Mouse (Mus musculus) limb, embryonic 12.5 days (tissue): ENCODE results near the gene Grb2. TPM values are rescaled to one million over a fixed set of nuclear protein-coding genes. Genes with fewer than 3 reads are reported as not detected.

Source experiments
- ATAC-seq: fragments of 200-750 bp; cut with Nextera tagmentation; 2 replicates; pipeline ENCODE4 v1.8.0; 2017; ENCODE audit warnings: low read depth, moderate TSS enrichment; ENCODE audit not compliant: insufficient number of reproducible peaks, insufficient read depth, low FRiP score, low TSS enrichment
- H3K27ac ChIP-seq: fragments of 300-500 bp; sonication (generic); 2 replicates; pipeline ENCODE4 v1.5.1; 2016; ENCODE audit warnings: mild to moderate bottlenecking, moderate library complexity
- H3K27me3 ChIP-seq: fragments of 300-500 bp; sonication (generic); 2 replicates; pipeline ENCODE4 v1.6.1; 2016; ENCODE audit warnings: mild to moderate bottlenecking, moderate library complexity
- H3K36me3 ChIP-seq: fragments of 300-500 bp; sonication (generic); 2 replicates; pipeline ENCODE4 v1.6.1; 2016; ENCODE audit warnings: mild to moderate bottlenecking, moderate library complexity
- H3K4me1 ChIP-seq: fragments of 300-500 bp; sonication (generic); replicated peaks from 2 replicates; pipeline ENCODE4 v1.6.1; 2016
- H3K4me2 ChIP-seq: fragments of 300-500 bp; sonication (generic); 2 replicates; pipeline ENCODE4 v1.6.1; 2016; ENCODE audit warnings: mild to moderate bottlenecking, moderate library complexity
- H3K4me3 ChIP-seq: fragments of 300-500 bp; sonication (generic); replicated peaks from 2 replicates; pipeline ENCODE4 v1.5.1; 2016; ENCODE audit warnings: mild to moderate bottlenecking
- H3K9ac ChIP-seq: fragments of 300-500 bp; sonication (generic); replicated peaks from 2 replicates; pipeline ENCODE4 v1.6.1; 2016; ENCODE audit warnings: mild to moderate bottlenecking, moderate library complexity
- H3K9me3 ChIP-seq: fragments of 300-500 bp; sonication (generic); 2 replicates; pipeline ENCODE4 v1.6.1; 2016; ENCODE audit warnings: mild to moderate bottlenecking, moderate library complexity
- WGBS: fragments of 180-500 bp; shearing (Covaris S2); methylation state at CpG from one replicate; pipeline ENCODE4 v1.1.7; 2016; 5-methylcytosine and 5-hydroxymethylcytosine counted together
- polyA plus RNA-seq: library from polyadenylated mRNA; unstranded; fragments of >200 nt; fragmentation: Nextera tagmentation; extraction: Ambion mirVana; gene quantifications from 2 replicates; pipeline ENCODE4 v1.2.1, GENCODE M21; 2016

Grb2 gene
- polyA plus RNA-seq, 1 experiment from 2014 or later = 114 TPM

GRCm38 (mm10) chr11:115738275-115738885, 30.0 kb upstream of the Grb2 start:
- no peak overlapping the region for H3K4me3 ChIP-seq
- ATAC-seq = no peak
- H3K9me3 ChIP-seq = no peaks in the 10 kb centered on the region
- no peak overlapping the region for H3K27ac ChIP-seq
- H3K9ac ChIP-seq = no peak overlapping the region
- 41% methylated on average over 13 of the region's 13 CpGs for WGBS
- peaks cover 10% of the 10 kb centered on the region for H3K4me1 ChIP-seq
- no peak overlapping the region for H3K4me2 ChIP-seq
- H3K27me3 ChIP-seq = no peaks in the 10 kb centered on the region
- H3K36me3 ChIP-seq = no peaks in the 10 kb centered on the region

- Histone ChIP-seq H3K4me2 (no peak overlapping the region), H3K9me3 (no peaks in the 10 kb centered on the region), H3K27me3 (no peaks in the 10 kb centered on the region), H3K9ac (no peak overlapping the region), H3K4me1 (peaks cover 10% of the 10 kb centered on the region), H3K4me3 (no peak overlapping the region), H3K27ac (no peak overlapping the region), H3K36me3 (no peaks in the 10 kb centered on the region)
- WGBS = 72% methylated on average over 10 of the region's 10 CpGs
- ATAC-seq = no peak
Observed at GRCm38 (mm10) chr11:115737608-115738208, 29.3 kb upstream of the Grb2 start.

GRCm38 (mm10) chr11:115734041-115734686, 25.8 kb upstream of the Grb2 start:
- Histone ChIP-seq H3K36me3 (no peaks in the 10 kb centered on the region), H3K27me3 (no peaks in the 10 kb centered on the region), H3K9ac (no peak overlapping the region), H3K4me2 (no peak overlapping the region), H3K27ac (peak overlapping the region; percentile 0; the same call in 1 of the 2 replicates), H3K9me3 (no peaks in the 10 kb centered on the region), H3K4me3 (no peak overlapping the region), H3K4me1 (peaks cover 10% of the 10 kb centered on the region)
- 67% methylated on average over 11 of the region's 11 CpGs for WGBS
- ATAC-seq = no peak

- H3K27ac ChIP-seq = 0 out of 2 replicates have a peak overlapping the region, but pooled peaks have one; percentile 42
- H3K4me3 ChIP-seq = no peak overlapping the region
- H3K9ac ChIP-seq = no peak overlapping the region
Observed at GRCm38 (mm10) chr11:115723231-115723630, 14.8 kb upstream of the Grb2 start.

GRCm38 (mm10) chr11:115722638-115723037, 14.2 kb upstream of the Grb2 start:
- H3K4me1 ChIP-seq = no peaks in the 10 kb centered on the region
- no peaks in the 10 kb centered on the region for H3K27me3 ChIP-seq
- H3K36me3 ChIP-seq = no peaks in the 10 kb centered on the region
- H3K4me3 ChIP-seq = no peak overlapping the region; the same call in 1 of the 2 replicates
- peak overlapping the region; percentile 16; the same call in 1 of the 2 replicates for H3K4me2 ChIP-seq
- WGBS = 16% methylated on average over 14 of the region's 14 CpGs
- H3K9ac ChIP-seq = no peak overlapping the region
- ATAC-seq = no peak
- no peaks in the 10 kb centered on the region for H3K9me3 ChIP-seq
- peak overlapping the region; percentile 42; the same call in 1 of the 2 replicates for H3K27ac ChIP-seq

More at GRCm38 (mm10) chr11:115723231-115723630, 14.8 kb upstream of the Grb2 start:
- Histone ChIP-seq H3K27me3 (no peaks in the 10 kb centered on the region), H3K36me3 (no peaks in the 10 kb centered on the region), H3K4me2 (no peak overlapping the region), H3K9me3 (no peaks in the 10 kb centered on the region), H3K4me1 (no peaks in the 10 kb centered on the region)
- no peak for ATAC-seq
- WGBS = 71% methylated on average over 2 of the region's 2 CpGs

- Histone ChIP-seq H3K36me3 (no peaks in the 10 kb centered on the region), H3K4me3 (no peak overlapping the region), H3K4me2 (no peak overlapping the region), H3K27me3 (no peaks in the 10 kb centered on the region), H3K4me1 (no peaks in the 10 kb centered on the region), H3K27ac (no peak overlapping the region), H3K9me3 (no peaks in the 10 kb centered on the region), H3K9ac (no peak overlapping the region)
- no peak for ATAC-seq
- 54% methylated on average over 8 of the region's 8 CpGs for WGBS
Observed at GRCm38 (mm10) chr11:115717660-115718390, 9.4 kb upstream of the Grb2 start.

- Histone ChIP-seq H3K36me3 (no peaks in the 10 kb centered on the region), H3K4me1 (no peaks in the 10 kb centered on the region), H3K27ac (no peak overlapping the region), H3K9ac (no peak overlapping the region), H3K9me3 (no peaks in the 10 kb centered on the region), H3K4me3 (no peak overlapping the region), H3K27me3 (no peaks in the 10 kb centered on the region), H3K4me2 (no peak overlapping the region)
- 66% methylated on average over 15 of the region's 15 CpGs for WGBS
- no peak for ATAC-seq
Observed at GRCm38 (mm10) chr11:115716410-115717338, 8.3 kb upstream of the Grb2 start.

- Histone ChIP-seq H3K36me3 (no peaks in the 10 kb centered on the region), H3K27ac (no peak overlapping the region)
Observed at GRCm38 (mm10) chr11:115714491-115714890, 6.1 kb upstream of the Grb2 start.

GRCm38 (mm10) chr11:115713447-115713846, 5.0 kb upstream of the Grb2 start:
- no peak overlapping the region for H3K4me2 ChIP-seq
- ATAC-seq = no peak
- no peak overlapping the region for H3K27ac ChIP-seq
- H3K27me3 ChIP-seq = no peaks in the 10 kb centered on the region; the same call in 1 of the 2 replicates
- no peak overlapping the region for H3K9ac ChIP-seq
- 86% methylated on average over 3 of the region's 3 CpGs for WGBS
- no peaks in the 10 kb centered on the region for H3K9me3 ChIP-seq
- H3K4me3 ChIP-seq = no peak overlapping the region
- H3K36me3 ChIP-seq = no peaks in the 10 kb centered on the region
- peaks cover 9% of the 10 kb centered on the region; the same call in 1 of the 2 replicates for H3K4me1 ChIP-seq

More at GRCm38 (mm10) chr11:115714491-115714890, 6.1 kb upstream of the Grb2 start:
- Histone ChIP-seq H3K4me1 (peaks cover 5% of the 10 kb centered on the region; the same call in 1 of the 2 replicates), H3K4me3 (no peak overlapping the region), H3K9me3 (no peaks in the 10 kb centered on the region), H3K9ac (no peak overlapping the region), H3K4me2 (no peak overlapping the region), H3K27me3 (no peaks in the 10 kb centered on the region; the same call in 1 of the 2 replicates)
- no peak for ATAC-seq
- 11% methylated on average over 5 of the region's 7 CpGs for WGBS

- Histone ChIP-seq H3K27ac (no peak overlapping the region), H3K4me3 (no peak overlapping the region), H3K9me3 (no peaks in the 10 kb centered on the region), H3K4me2 (no peak overlapping the region), H3K36me3 (no peaks in the 10 kb centered on the region), H3K9ac (no peak overlapping the region), H3K27me3 (no peaks in the 10 kb centered on the region; the same call in 1 of the 2 replicates), H3K4me1 (peaks cover 9% of the 10 kb centered on the region; the same call in 1 of the 2 replicates)
- ATAC-seq = no peak
- WGBS = 82% methylated on average over 12 of the region's 12 CpGs
Observed at GRCm38 (mm10) chr11:115712674-115713298, 4.4 kb upstream of the Grb2 start.
